Mouse (Mus musculus) kidney, adult 2 months (tissue): Measurements from ENCODE around the gene Tbx1.

Experiments used
- CTCF ChIP-seq: fragments of 200-500 bp; conservative IDR thresholded peaks from 2 replicates; pipeline ENCODE4 v1.5.1; 2011; ENCODE audit warnings: low read depth, mild to moderate bottlenecking, control low read depth, low read length, moderate library complexity, mixed read lengths; ENCODE audit not compliant: insufficient read depth, insufficient read length
- POLR2A ChIP-seq: fragments of 200-500 bp; IDR thresholded peaks from one replicate; pipeline ENCODE4 v1.6.1; 2011; ENCODE audit warnings: low read depth, low read length, control low read depth

DNA sequence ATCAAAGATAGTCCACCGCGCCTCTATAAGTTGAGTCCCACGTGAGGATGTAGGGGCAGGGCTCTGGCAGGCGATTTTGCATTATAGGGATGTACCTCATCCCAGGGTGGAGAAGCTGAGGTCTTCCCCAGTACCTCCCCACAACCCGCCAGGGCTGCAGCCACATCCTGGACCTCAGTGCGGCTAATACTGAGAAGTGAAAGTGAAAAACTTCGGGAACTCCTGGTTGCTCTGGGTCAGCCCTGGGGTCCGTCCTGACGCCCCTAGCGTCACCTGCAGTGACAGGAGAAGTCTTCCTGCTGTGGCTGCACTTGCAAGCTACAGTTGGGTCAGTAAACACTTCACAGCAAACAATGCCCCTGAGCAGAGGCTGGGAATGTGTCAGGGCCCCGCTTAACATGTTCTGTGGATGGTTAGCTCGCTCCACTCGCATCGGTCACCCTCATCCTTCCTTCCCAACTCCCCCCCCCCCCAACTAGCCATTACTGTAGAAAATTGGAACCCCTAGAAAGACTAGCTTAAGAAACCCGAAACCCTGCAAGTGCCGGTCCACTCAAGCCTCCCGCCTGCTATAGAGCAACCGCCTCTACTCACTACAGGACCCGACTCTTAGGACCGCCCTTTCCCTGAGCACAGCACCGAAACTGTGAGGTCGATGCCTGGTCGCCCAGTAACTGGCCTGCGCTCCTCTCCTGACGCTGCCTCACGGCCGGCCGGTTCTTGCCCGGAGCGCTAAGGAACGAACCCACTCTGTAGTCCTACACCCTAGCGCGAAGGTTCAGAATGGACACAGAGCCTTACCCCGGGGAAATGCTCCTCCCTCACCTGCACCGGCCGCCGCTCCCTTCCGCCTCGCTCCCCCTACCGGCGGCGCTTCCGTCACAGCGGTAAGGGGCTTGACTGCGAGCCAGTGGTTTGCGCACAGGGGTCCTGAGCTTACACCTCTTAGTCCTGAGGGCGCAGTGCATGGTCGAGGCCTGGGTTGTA, at the start of gene Tbx1:
- peak; percentile 37 for TF ChIP-seq CTCF
- no peak for TF ChIP-seq POLR2A
